Mouse (Mus musculus): ENCODE results near the gene Cand2.

GRCm38 (mm10) chr6:115791016-115791415, 16.7 kb downstream of the Cand2 start:
- TF ChIP-seq SRF (IDR thresholded peaks at IDR 0.05; ENCODE audit: control insufficient read depth, insufficient read length, low read depth): no peak
- TF ChIP-seq POLR2AphosphoS2 (IDR thresholded peaks at IDR 0.05; ENCODE audit: insufficient read length, low read depth): no peak
- TF ChIP-seq MYOG (IDR thresholded peaks at IDR 0.05; ENCODE audit: control insufficient read depth in 1 of 3, insufficient read depth in 1 of 3, insufficient read length in 2 of 3, low read depth in 2 of 3): no peak
